Mouse (Mus musculus) adrenal gland, postnatal 36 days (tissue): Measurements from ENCODE around the gene Slc5a12. TPM values are rescaled to one million over a fixed set of nuclear protein-coding genes. Genes with fewer than 3 reads are reported as not detected.

Experiments used
- DNase-seq, 2 experiments: peaks; one replicate each; pipeline ENCODE4 v3.0.0; 2021; ENCODE audit warnings: mixed read lengths in 1 of 2
- long read RNA-seq, 2 experiments: library from polyadenylated mRNA; stranded (forward); transcript quantifications; one replicate each; pipeline ENCODE4 v2.0.0; 2021; ENCODE audit warnings: borderline sequencing depth in 2 of 2
- total RNA-seq, 2 experiments: library from RNA; stranded (reverse); gene quantifications; 2 replicates each; pipeline ENCODE4 v1.2.3; 2021

Slc5a12 gene
- not detected for total RNA-seq
- long read RNA-seq, experiment 1, result 0 reads
- long read RNA-seq, experiment 2, result 0 reads

DNA sequence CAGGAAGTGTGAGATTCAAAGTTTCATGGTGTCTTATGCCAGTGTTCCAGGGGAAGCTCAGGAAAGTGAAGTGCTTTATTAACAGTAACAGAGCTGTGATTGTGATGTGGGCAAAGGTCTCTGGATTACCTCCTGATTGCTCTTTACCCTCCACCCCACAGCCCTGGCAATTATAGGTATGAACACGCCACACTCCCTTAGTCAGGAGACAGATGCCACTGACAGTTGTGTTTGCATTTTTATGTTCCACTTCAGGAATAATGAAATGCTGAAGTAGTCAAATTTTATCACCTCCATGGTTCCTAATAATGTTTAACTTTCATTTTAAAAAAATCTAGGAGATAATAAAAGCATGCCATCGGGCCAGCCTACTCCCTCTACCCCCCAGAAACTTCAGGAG, at the start of gene Slc5a12:
Slc5a12 (plus strand) TSS at position 367 of the 400 bp plus-strand sequence.
- DNase-seq, result no peak

DNA sequence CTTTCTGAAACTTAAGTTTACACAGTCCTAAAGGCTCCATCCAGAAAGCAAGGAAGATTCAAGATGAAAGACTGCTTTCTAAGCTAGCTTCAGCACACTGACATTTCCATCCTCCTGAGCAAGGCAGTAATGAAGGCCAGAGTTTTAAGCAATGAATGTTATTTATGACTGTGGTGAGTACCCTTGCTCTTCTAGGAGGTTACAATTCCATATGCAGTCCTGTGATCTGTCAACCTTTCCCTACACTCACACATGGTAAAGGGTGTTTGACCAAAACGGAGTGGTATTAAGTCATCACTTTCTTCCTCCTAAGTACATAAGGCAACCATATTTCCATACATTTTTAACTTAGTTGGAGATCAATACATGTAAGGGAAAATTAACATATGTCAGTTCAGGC, 41.0 kb upstream of the Slc5a12 start:
- no peak for DNase-seq

DNA sequence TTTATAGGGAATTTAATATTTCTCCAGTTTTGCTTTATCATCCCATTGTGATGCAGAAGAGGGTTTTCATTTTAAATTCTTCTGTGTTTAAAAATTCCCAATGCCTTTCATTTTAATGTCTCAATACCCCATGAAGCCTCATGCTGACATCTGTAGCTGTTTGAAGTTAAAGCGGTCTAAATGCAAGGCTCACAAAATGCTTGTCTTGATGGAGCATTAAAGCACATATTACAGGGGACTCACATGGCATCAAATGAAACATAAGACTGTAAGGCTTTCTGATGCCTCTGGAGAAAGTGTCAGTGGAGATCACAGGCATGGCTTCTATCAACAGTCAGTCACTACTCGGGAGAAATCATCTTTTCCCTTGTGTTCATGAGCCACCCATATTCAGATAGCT, 34.5 kb upstream of the Slc5a12 start:
- DNase-seq, result no peak

DNA sequence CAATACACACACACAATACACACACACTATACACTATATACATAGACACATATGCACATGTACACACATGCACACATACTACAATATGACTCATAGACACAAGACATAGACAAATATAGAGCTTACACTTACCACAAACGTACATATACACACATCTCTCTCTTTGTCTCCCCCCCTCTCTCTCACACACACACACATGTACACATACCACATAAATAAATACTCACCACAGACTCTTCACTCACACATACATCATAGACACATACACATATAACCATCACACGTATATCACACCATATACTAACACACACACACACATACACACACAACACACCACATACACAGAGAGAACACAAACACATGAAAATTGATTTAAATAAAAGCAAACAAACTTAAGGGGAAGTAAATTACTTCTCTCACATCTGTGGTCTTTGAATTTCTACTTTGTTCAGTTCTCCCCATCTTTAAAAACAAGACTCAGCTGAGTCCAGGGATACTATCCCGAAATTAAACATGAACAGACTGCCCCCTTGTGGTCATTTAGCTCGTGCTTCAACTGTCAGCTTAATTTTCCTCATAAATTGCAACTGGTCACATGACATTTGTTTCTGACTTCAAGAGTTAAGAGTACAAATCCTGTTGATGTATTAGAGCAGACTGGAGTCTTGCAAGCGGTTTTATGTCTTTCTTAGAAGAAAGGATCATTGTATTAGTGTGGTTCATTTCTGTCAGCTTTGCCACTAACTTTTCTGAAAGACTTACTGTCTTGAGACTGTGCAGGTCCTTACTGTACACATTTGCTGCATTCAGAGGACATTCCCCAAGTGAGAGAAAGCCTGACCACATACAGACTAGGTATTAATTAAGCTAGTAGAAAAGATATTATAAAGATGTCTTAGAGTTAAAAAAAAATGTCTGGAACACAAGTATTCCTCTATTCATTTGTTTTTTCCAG, 32.1 kb upstream of the Slc5a12 start:
- peak; percentile 49 to 68 for DNase-seq

DNA sequence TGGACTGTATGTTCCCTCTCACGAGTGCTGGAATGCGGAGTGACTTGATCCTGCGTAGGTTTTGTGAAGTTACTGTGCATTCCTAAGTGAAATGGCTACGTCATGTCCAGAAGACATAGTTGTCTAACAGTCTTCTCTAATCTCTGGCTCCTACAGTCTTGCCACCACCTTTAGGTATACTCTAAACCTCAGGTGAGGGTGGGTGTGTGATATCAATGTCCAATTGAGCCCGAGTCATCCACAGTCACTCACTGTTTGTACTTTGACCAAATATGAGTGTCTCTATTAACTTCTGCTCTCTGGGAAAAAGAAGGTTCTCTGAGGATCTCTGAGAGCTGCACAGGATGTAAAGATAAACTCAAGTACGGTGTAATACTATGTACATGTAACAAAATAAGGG, 10.4 kb upstream of the Slc5a12 start:
- no peak for DNase-seq

DNA sequence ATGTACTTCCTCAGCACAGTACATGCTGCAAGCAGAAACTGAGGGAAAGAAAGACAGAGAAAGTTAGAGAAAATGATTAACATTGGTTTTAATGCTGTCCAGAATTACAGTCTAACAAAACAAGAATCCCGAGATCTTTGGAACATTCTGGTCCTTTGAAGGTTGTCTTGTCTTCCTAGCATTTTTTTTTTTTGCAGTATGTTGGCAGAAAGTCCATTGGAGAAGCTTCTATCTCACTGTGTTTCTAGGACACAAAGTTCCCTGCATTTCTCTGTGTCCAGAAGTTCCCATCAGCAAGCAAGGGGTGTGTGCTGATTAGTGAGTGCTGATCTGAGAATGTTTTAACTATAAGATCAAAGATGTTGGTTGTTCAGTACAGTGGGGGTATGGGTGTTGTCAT, 7.1 kb upstream of the Slc5a12 start:
- no peak for DNase-seq

DNA sequence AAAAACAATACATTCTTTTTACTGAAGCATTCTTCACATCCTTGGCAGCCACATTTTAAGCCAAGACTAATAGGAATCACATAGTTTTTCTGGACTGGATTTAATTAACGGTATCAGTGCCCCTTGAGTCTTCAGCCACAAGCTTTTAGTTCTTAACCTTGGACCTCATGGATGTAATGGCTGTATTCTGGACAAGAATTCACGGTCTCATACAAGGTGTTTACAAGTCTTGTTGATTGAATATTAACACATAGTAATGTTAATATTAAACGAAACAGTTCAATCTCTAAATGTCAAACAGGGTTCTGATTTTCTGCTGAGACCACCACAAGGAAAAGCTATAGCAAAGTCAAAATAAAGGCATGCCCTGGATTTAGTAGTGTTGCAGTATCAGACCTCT, 4.8 kb upstream of the Slc5a12 start:
- no peak for DNase-seq

DNA sequence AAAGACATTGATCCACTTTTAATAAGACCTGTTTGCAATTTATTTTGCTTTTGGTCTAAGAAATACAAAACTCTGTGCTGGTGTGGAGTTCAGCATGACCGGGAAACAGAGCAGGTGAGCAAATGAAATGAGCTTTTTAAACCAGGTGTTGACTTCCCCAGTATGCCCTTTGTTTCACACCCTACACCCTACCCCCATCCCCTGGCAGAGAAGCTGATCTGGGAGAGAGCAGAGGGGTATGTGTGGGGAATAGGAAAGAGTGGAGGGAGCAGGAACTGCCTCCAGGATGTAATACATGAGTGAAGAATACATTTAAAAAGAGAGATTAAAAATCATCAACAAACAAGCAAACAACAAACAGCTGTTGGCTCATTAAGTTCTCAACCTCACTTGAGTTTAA, 47.3 kb downstream of the Slc5a12 start:
- no peak for DNase-seq

DNA sequence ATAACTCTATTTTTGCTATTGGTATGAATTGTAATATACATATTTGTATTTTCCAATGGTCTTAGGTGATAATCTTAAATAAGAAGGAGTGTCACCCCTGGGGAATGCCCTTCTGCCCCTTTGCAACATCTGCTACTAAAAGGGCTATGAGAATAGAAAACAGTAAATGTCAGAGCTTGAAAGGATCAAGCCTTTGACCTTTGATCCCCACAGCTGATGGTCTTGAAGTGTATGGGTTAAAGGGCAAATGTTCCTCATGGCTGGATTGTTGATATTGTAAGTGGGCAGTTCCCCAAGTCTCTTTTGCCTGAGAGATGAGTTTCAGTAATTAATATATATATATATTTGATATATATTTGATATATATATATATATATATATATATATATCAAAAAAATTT, 47.7 kb downstream of the Slc5a12 start:
- DNase-seq, result no peak

DNA sequence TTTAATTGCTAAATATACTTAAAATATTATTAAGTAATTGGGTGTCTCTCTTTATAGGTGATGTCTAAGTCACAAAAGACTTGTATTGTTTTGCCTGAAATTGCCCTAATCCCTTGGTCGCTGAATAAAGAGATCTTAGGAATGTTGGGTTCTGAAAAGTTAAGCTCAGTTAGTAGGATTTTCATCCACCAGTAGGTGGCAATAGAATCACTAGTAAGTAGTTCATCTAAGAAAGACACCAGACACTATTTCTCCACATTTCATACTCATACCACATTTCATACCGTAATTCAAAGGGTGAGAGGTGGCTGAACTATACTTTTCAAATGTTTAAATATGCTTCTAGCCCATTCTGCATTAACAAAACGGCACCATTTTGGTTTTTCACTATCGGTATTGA, 66.2 kb downstream of the Slc5a12 start:
- no peak for DNase-seq

DNA sequence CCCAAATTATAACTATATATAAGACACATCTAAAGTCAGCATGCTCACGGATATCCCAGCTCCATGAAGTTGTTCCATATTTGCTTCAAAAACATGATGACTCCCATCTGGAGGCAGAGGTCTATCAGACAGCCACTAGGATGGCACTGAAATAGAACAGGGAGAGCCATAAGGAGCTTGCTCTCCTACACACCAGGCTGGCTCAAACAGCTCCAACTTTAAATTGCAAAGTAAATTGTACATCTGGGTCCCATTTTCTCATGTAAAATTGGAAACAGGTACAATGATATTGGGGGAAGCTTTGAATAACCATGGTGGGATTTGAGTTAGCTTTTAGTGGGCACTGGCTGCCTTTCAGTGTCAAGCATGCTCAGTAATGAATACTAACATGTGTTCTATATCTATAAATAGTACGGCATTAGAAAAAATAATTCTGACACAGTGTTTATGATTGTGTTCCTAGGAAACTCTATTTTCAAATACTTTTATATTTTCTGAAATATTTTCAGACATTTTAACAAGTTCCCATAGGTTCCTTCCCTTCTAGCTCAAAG, 74.0 kb downstream of the Slc5a12 start:
- DNase-seq, result no peak

Other genes starting within 250 kb of the Slc5a12 start
- gene Fibin, start 234.1 kb upstream of the Slc5a12 start, total RNA-seq, result 1 to 10 TPM; 6.2 to 7.8 TPM
- gene Muc15, start 124.0 kb downstream of the Slc5a12 start, total RNA-seq, result not detected